Mouse (Mus musculus) urinary bladder, adult 18-20 months (tissue): Measurements from ENCODE around the gene Slc17a9.

Experiments
- DNase-seq, 2 experiments: peaks; one replicate each; pipeline ENCODE4 v3.0.0; 2022; ENCODE audit warnings: low spot score in 2 of 2, mixed read lengths in 2 of 2

Slc17a9 gene

GRCm38 (mm10) chr2:180724585-180725413, at the start of gene Slc17a9:
TSS of gene Slc17a9 (plus strand) at chr2:180725263.
- peak in 1 of 2 experiments; percentile 40 for DNase-seq

GRCm38 (mm10) chr2:180676706-180677105, 48.4 kb upstream of the Slc17a9 start:
- DNase-seq: no peak

GRCm38 (mm10) chr2:180678609-180679140, 46.4 kb upstream of the Slc17a9 start:
- DNase-seq: peak; percentile 26 to 40

DNA sequence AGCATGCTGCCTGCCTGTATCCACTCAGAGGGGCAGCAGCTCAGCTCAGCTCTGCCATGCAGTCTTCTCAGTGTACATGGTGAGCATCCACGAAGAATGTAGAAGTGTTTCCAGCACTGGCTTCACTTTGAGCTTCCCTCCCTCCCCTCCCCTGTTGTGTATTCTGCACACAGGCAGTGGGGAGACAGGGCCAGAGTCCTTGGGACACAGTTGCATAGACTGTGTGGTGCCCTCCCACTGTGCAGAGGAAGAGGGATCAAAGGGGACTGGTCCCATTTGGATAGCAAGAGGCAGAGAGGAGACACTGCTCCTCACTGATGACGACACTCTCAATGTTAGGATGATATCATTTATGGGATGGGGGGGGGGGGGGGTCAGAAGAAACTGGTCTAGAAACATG, 43.8 kb upstream of the Slc17a9 start:
- DNase-seq: no peak

- no peak for DNase-seq
Observed at GRCm38 (mm10) chr2:180683524-180683923, 41.5 kb upstream of the Slc17a9 start.

GRCm38 (mm10) chr2:180684031-180684430, 41.0 kb upstream of the Slc17a9 start:
- DNase-seq: no peak

DNA sequence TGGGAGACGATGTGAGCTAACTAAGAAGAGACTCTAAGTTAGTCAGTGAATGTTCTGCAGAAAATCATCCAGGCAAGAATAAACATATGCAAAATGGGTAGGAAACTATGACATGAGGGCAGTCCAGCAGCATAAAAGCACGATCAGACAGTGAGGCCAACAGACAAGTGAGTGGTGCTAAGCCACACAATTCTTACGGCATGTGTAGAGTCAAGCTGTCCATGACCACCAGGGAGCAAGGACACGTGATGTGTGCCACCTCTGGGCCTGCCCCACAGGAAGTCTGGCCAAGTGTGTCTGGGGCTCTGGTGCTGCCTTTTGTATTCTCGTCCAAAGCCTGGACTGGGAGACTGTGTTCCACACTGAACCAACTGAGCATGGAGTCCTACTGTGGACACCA, 35.2 kb upstream of the Slc17a9 start:
- no peak for DNase-seq

- DNase-seq: no peak
Observed at GRCm38 (mm10) chr2:180692630-180693029, 32.4 kb upstream of the Slc17a9 start.

GRCm38 (mm10) chr2:180695176-180695575, 29.9 kb upstream of the Slc17a9 start:
- no peak for DNase-seq

GRCm38 (mm10) chr2:180700457-180700856, 24.6 kb upstream of the Slc17a9 start:
- DNase-seq: no peak

- no peak for DNase-seq
Observed at GRCm38 (mm10) chr2:180701053-180701766, 23.9 kb upstream of the Slc17a9 start.

DNA sequence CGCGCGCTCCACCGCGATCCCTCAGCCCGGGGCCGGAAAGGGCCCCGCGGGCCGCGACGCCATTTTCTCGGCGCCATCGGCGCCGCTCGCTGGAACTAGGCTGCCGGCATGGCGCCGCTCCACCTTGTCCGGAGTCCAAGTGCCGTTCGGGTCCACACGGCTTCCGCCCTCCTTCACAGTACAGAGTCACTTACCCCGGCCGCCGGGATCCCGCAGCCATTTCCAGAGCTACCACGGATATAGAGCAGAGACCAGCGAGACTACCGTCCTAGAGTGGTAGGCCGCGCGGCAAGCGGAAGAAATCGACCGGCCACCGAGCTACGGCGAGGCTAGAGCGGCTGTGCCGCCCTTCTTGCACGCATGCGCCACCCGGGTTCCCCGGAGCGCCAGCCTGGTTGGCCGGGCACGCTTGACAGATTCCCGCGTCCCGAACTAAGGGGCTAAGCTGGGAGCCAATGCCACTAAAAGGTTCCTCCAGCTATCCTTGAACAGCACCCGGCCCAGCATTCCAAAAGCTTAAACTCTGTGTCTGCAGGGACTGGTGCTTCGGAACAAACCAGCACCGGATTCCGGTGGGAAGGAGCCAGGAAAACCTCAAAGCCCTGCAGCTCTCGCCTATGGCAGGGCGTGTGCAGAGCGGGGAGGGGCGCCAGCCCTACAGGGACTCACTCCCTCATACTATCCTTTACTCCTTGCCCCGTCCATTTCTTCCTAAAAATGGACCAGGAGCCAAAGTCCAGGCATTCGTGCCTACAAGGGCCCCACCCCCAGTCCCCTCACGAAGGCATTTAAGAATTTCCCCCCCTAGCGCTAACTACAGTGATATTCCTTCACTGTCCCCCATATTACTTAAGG, 23.1 kb upstream of the Slc17a9 start:
- peak; percentile 86 to 87 for DNase-seq

- DNase-seq: no peak
Observed at GRCm38 (mm10) chr2:180702701-180703149, 22.3 kb upstream of the Slc17a9 start.

GRCm38 (mm10) chr2:180703175-180703574, 21.9 kb upstream of the Slc17a9 start:
- no peak for DNase-seq

DNA sequence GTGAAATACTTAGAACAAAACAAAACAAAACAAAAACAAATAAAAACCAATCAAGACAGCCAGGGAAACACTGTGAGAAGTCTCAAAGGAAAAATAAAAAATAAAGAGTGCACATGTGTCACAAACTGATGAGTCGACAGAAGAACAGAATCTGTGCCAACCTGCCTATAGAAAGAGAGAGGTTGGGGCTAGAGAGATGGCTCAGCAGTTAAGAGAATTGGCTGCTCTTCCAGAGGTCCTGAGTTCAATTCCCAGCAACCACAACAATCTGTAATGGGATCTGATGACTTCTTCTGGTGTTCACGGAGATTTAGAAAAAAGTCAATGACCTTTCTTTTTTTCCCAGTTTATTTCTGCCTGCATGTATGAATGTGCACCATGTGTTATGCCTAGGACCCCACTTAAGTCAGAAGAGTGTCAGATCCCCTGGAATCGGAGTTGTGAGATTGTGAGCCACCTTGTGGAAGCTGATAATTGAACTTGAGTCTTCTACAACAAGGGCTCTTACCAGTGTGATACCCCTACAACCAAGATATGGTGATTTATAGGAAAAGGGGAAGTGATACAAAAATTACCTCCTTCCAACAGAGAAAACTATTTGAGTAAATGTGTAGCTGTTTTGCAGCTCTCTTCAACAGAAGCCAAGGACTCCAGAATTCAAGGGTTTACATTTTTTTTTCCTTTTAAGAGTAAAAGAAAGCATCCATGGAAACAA, 21.3 kb upstream of the Slc17a9 start:
- DNase-seq: no peak

- DNase-seq: peak in 1 of 2 experiments; percentile 36
Observed at GRCm38 (mm10) chr2:180704591-180704990, 20.5 kb upstream of the Slc17a9 start.

DNA sequence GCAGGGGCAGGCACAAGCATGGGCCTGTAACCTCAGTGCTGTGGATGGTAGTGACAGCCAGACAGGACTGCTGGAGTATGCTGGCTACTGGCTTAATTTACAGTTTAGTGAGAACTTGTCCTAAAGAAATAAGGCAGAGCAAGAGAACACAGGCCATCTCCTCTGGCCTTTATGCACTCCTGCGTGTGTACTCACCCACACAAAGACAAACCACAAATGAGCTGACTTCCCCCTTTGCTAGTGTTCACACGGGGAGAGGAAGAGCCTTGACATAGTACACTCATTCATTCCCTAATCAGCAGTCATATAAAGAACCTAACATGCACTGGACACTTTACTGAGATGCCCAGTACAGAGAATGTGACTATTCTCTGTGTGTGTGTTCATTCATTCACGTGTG, 20.0 kb upstream of the Slc17a9 start:
- no peak for DNase-seq

DNA sequence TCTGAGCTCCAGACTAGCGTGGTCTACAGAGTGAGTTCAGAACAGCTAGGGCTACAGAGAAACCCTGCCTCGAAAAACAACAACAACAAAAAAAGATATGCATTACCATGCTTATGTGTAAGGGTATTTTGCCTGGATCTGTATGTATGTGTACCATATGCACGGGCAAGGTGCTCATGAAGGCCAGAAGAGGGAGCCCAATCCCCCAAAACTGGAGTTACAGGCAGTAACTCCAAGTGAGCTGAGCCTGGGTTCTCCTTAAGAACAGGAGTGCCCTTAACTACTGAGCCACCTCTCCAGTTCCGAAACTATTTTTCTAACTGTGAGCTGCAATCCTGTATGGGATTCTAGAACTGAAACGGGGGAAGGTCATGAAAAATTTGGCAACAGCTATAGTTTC, 19.1 kb upstream of the Slc17a9 start:
- no peak for DNase-seq

DNA sequence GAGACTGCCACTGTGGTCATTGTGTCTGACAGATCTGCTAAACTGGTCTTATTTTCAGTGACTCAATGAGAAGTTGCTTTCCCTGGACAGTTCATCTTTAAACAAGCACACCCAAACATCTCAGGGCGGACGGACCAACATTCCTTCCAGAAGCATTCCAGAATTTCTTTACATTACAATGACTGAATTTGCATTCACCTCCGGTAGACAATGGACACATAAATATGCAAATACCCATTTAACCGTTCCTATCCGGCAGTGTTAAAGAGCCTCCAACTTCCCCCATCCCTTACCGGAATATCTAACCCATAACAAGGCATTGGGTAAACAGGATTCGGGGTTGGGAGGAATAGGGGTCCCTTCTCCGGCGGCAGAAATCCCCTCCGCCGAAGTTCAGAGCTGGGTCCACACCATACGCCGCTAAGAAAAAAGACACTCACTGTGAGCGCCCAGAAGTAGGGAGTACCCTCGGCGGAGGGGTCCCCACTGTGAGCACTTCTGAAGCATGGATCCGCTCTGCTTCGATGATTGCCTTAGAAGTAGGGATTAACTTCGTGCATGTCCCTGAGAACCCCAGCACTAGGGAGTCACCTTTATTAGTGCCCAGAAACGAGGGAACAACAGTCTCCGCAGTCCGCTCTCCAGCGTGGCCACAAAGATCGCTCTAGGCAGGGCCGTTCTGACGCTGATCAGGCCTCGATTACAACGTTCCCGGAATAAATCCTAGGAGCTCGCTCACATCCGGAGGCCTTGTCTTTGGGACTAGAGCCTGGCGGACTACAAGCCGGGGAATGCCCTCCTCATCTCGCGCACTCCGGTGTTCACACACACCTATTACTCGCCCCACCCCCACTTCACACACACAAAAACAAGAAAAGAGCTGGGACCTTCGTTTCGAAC, 15.8 kb upstream of the Slc17a9 start:
- no peak for DNase-seq

- DNase-seq: peak; percentile 95 to 98
Observed at GRCm38 (mm10) chr2:180709923-180710272, 15.2 kb upstream of the Slc17a9 start, which contains the start of the genes Dido1 and Gid8. TSS of gene Dido1 (minus strand) at chr2:180709999. TSS of gene Gid8 (plus strand) at chr2:180710117.
